Mouse (Mus musculus) cerebral cortex, adult 2 months (tissue): ENCODE data around the gene Mlxipl.

ENCODE experiments used
- WGBS: fragments of 180-500 bp; shearing (Covaris S2); methylation state at CpG from one replicate; pipeline ENCODE4 v1.1.7; 2018; 5-methylcytosine and 5-hydroxymethylcytosine counted together

The Mlxipl gene

GRCm38 (mm10) chr5:135185596-135185995 is 95.9 kb downstream of the Mlxipl start:
- WGBS, result 32% methylated on average over 3 of the region's 3 CpGs

- WGBS, result 12% methylated on average over 10 of the region's 10 CpGs
These were observed 96.5 kb downstream of the Mlxipl start for GRCm38 (mm10) chr5:135186231-135186620.

- under 1% methylated on average over 57 of the region's 57 CpGs for WGBS
These were observed 97.1 kb downstream of the Mlxipl start, which contains the start of gene Baz1b for GRCm38 (mm10) chr5:135186621-135187348. TSS of gene Baz1b (plus strand) at chr5:135187264.

DNA sequence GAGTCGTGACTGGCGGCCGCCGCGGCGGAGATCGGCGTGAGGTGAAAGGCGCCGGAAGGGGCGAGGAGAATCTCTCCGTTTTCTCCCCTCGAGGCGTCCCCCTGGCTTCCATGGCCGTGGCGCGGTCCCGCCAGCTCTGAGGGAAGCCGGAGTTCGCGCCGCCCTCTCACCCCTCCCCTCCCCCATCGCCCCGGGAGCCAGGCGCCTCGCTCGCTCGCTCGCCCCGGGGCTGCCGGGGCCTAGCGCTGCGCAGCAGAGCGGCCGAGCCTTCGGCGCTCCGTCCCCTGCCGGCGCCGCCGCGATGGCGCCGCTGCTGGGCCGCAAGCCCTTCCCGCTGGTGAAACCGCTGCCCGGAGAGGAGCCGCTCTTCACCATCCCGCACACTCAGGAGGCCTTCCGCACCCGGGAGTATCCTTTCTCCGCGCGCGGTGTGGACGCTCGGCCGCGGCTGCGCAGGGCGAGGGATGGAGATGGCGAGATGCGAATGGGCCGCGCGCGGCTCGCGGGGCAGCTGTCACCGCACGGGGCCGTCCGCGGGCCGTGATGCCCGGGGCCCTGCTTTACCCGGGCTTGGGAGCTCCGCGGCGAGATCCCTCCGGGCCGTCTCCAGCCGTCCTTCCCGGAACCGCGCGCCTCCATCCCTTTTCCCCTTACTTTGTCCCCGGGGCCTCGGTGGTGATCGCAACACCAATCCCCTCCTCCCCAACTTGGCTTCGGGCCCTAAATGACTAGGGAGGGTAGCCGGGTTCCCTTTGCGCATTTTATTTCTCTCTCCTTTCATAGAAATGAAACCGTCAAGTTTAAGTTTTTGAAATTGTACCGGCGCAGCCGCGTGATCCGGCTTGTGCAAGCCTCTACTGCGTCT is 97.9 kb downstream of the Mlxipl start:
- WGBS, result under 1% methylated on average over 102 of the region's 102 CpGs
